Mouse (Mus musculus) kidney, embryonic 14.5 days (tissue): ENCODE measurements around the gene Ccser2. TPM values are rescaled to one million over a fixed set of nuclear protein-coding genes. Genes with fewer than 3 reads are reported as not detected.

Experiments
- ATAC-seq: fragments of 200-750 bp; cut with Nextera tagmentation; 2 replicates; pipeline ENCODE4 v1.8.0; 2017; ENCODE audit warnings: moderate number of reproducible peaks, mild to moderate bottlenecking, moderate TSS enrichment, moderate library complexity; ENCODE audit not compliant: low FRiP score, low TSS enrichment
- H3K27ac ChIP-seq: fragments of 300-500 bp; sonication (generic); 2 replicates; pipeline ENCODE4 v1.5.1; 2014; ENCODE audit warnings: low read depth, mild to moderate bottlenecking, low read length, moderate library complexity, mixed read lengths
- H3K27me3 ChIP-seq: fragments of 300-500 bp; sonication (generic); 2 replicates; pipeline ENCODE4 v1.6.1; 2014; ENCODE audit warnings: mild to moderate bottlenecking, low read length; ENCODE audit not compliant: control insufficient read depth, insufficient read depth
- H3K36me3 ChIP-seq: fragments of 300-500 bp; sonication (generic); 2 replicates; pipeline ENCODE4 v1.6.1; 2014; ENCODE audit warnings: low read length, mixed read lengths; ENCODE audit not compliant: control insufficient read depth, insufficient read depth
- H3K4me1 ChIP-seq: fragments of 300-500 bp; sonication (generic); 2 replicates; pipeline ENCODE4 v1.6.1; 2014; ENCODE audit warnings: low read length, mixed read lengths; ENCODE audit not compliant: control insufficient read depth, insufficient read depth
- H3K4me2 ChIP-seq: fragments of 300-500 bp; sonication (generic); replicated peaks from 2 replicates; pipeline ENCODE4 v1.6.1; 2014; ENCODE audit warnings: low read depth, mild to moderate bottlenecking, low read length
- H3K4me3 ChIP-seq: fragments of 300-500 bp; sonication (generic); 2 replicates; pipeline ENCODE4 v1.5.1; 2014; ENCODE audit warnings: mild to moderate bottlenecking, low read length
- H3K9ac ChIP-seq: fragments of 300-500 bp; sonication (generic); 2 replicates; pipeline ENCODE4 v1.6.1; 2014; ENCODE audit warnings: low read depth, mild to moderate bottlenecking, low read length, moderate library complexity
- H3K9me3 ChIP-seq: fragments of 300-500 bp; sonication (generic); 2 replicates; pipeline ENCODE4 v1.6.1; 2016; ENCODE audit warnings: low read length; ENCODE audit not compliant: control insufficient read depth
- WGBS: fragments of 180-500 bp; shearing (Covaris S2); extraction: QIAGEN DNeasy Blood & Tissue Kit; methylation state at CpG from one replicate; pipeline ENCODE4 v1.1.7; 2014; 5-methylcytosine and 5-hydroxymethylcytosine counted together
- polyA plus RNA-seq: library from polyadenylated mRNA; unstranded; fragments of >200 nt; fragmentation: Nextera tagmentation; extraction: Ambion mirVana; gene quantifications from 2 replicates; pipeline ENCODE4 v1.2.1, GENCODE M21; 2014

Gene Ccser2
- polyA plus RNA-seq, 1 experiment from 2014 or later = 35.3 TPM

GRCm38 (mm10) chr14:36870257-36870656, 98.3 kb downstream of the Ccser2 start:
- Histone ChIP-seq H3K4me1 (no peaks in the 10 kb centered on the region), H3K4me3 (no peak overlapping the region), H3K27me3 (no peaks in the 10 kb centered on the region), H3K4me2 (no peak overlapping the region), H3K36me3 (no peaks in the 10 kb centered on the region), H3K27ac (no peak overlapping the region), H3K9me3 (no peaks in the 10 kb centered on the region), H3K9ac (no peak overlapping the region)
- 42% methylated on average over 6 of the region's 6 CpGs for WGBS
- ATAC-seq = peak; percentile 79

- no peaks in the 10 kb centered on the region for H3K9me3 ChIP-seq
- WGBS = 68% methylated on average over 14 of the region's 14 CpGs
These were observed 99.7 kb downstream of the Ccser2 start for GRCm38 (mm10) chr14:36868769-36869362.

GRCm38 (mm10) chr14:36866966-36867700, 101.4 kb downstream of the Ccser2 start:
- no peak for ATAC-seq
- 19% methylated on average over 6 of the region's 6 CpGs for WGBS
- Histone ChIP-seq H3K4me1 (no peaks in the 10 kb centered on the region), H3K36me3 (no peaks in the 10 kb centered on the region), H3K27ac (no peak overlapping the region), H3K27me3 (no peaks in the 10 kb centered on the region), H3K4me3 (no peak overlapping the region), H3K9ac (no peak overlapping the region), H3K9me3 (no peaks in the 10 kb centered on the region), H3K4me2 (no peak overlapping the region)

More at GRCm38 (mm10) chr14:36868769-36869362, 99.7 kb downstream of the Ccser2 start:
- Histone ChIP-seq H3K27ac (no peak overlapping the region), H3K9ac (no peak overlapping the region), H3K27me3 (no peaks in the 10 kb centered on the region), H3K4me2 (no peak overlapping the region), H3K36me3 (no peaks in the 10 kb centered on the region), H3K4me1 (no peaks in the 10 kb centered on the region), H3K4me3 (no peak overlapping the region)
- ATAC-seq = no peak

GRCm38 (mm10) chr14:36863877-36864489, 104.6 kb downstream of the Ccser2 start:
- Histone ChIP-seq H3K4me2 (no peak overlapping the region; the same call in 1 of the 2 replicates), H3K4me3 (peak overlapping the region; percentile 10; the same call in 1 of the 2 replicates), H3K4me1 (no peaks in the 10 kb centered on the region), H3K27ac (no peak overlapping the region), H3K9me3 (no peaks in the 10 kb centered on the region), H3K9ac (no peak overlapping the region), H3K36me3 (no peaks in the 10 kb centered on the region), H3K27me3 (no peaks in the 10 kb centered on the region)
- WGBS = 27% methylated on average over 15 of the region's 15 CpGs
- no peak for ATAC-seq

GRCm38 (mm10) chr14:36862387-36862786, 106.2 kb downstream of the Ccser2 start:
- H3K9me3 ChIP-seq = no peaks in the 10 kb centered on the region
- H3K4me2 ChIP-seq = no peak overlapping the region
- no peaks in the 10 kb centered on the region for H3K4me1 ChIP-seq
- H3K36me3 ChIP-seq = no peaks in the 10 kb centered on the region
- 24% methylated on average over 7 of the region's 7 CpGs for WGBS
- H3K4me3 ChIP-seq = no peak overlapping the region
- no peaks in the 10 kb centered on the region for H3K27me3 ChIP-seq
- H3K9ac ChIP-seq = no peak overlapping the region
- no peak overlapping the region for H3K27ac ChIP-seq
- ATAC-seq = no peak; the same call in 1 of the 2 replicates

GRCm38 (mm10) chr14:36858932-36859331, 109.6 kb downstream of the Ccser2 start:
- no peak overlapping the region for H3K27ac ChIP-seq
- H3K36me3 ChIP-seq = no peaks in the 10 kb centered on the region
- H3K27me3 ChIP-seq = no peaks in the 10 kb centered on the region
- 77% methylated on average over 4 of the region's 4 CpGs for WGBS
- no peak overlapping the region for H3K4me3 ChIP-seq
- H3K4me2 ChIP-seq = no peak overlapping the region
- no peaks in the 10 kb centered on the region for H3K9me3 ChIP-seq
- H3K4me1 ChIP-seq = no peaks in the 10 kb centered on the region
- no peak for ATAC-seq
- H3K9ac ChIP-seq = no peak overlapping the region

- H3K4me3 ChIP-seq = no peak overlapping the region
- no peak overlapping the region for H3K9ac ChIP-seq
- 0 out of 2 replicates have a peak, but pooled peaks have one; percentile 35 for ATAC-seq
- no peak overlapping the region for H3K27ac ChIP-seq
- H3K36me3 ChIP-seq = no peaks in the 10 kb centered on the region
- H3K4me2 ChIP-seq = no peak overlapping the region
- no peaks in the 10 kb centered on the region for H3K4me1 ChIP-seq
- H3K27me3 ChIP-seq = no peaks in the 10 kb centered on the region
- no peaks in the 10 kb centered on the region for H3K9me3 ChIP-seq
- 75% methylated on average over 4 of the region's 4 CpGs for WGBS
These were observed 115.6 kb downstream of the Ccser2 start for GRCm38 (mm10) chr14:36852972-36853371.

- no peaks in the 10 kb centered on the region for H3K36me3 ChIP-seq
- no peak for ATAC-seq
- H3K9me3 ChIP-seq = no peaks in the 10 kb centered on the region
- 17% methylated on average over 1 of the region's 1 CpGs for WGBS
- H3K4me2 ChIP-seq = no peak overlapping the region
- no peak overlapping the region for H3K9ac ChIP-seq
- no peaks in the 10 kb centered on the region for H3K4me1 ChIP-seq
- H3K27ac ChIP-seq = no peak overlapping the region
- H3K4me3 ChIP-seq = no peak overlapping the region
- no peaks in the 10 kb centered on the region for H3K27me3 ChIP-seq
These were observed 119.7 kb downstream of the Ccser2 start for GRCm38 (mm10) chr14:36848860-36849259.
